Mouse (Mus musculus) heart, embryonic 15.5 days (tissue): ENCODE data around the gene Dupd1. TPM values are rescaled to one million over a fixed set of nuclear protein-coding genes. Genes with fewer than 3 reads are reported as not detected.

Source experiments
- ATAC-seq: fragments of 200-750 bp; cut with Nextera tagmentation; replicated peaks from 2 replicates; pipeline ENCODE4 v1.8.0; 2017; ENCODE audit warnings: low read depth, moderate TSS enrichment; ENCODE audit not compliant: insufficient number of reproducible peaks, insufficient read depth, low FRiP score
- H3K27ac ChIP-seq: fragments of 300-500 bp; sonication (generic); 2 replicates; pipeline ENCODE4 v1.5.1; 2015; ENCODE audit warnings: mild to moderate bottlenecking, inconsistent platforms
- H3K27me3 ChIP-seq: fragments of 300-500 bp; sonication (generic); 2 replicates; pipeline ENCODE4 v1.6.1; 2015; ENCODE audit warnings: inconsistent platforms
- H3K36me3 ChIP-seq: fragments of 300-500 bp; sonication (generic); 2 replicates; pipeline ENCODE4 v1.6.1; 2015; ENCODE audit warnings: mild to moderate bottlenecking, inconsistent platforms
- H3K4me1 ChIP-seq: fragments of 300-500 bp; sonication (generic); replicated peaks from 2 replicates; pipeline ENCODE4 v1.6.1; 2015; ENCODE audit warnings: inconsistent platforms
- H3K4me2 ChIP-seq: fragments of 300-500 bp; sonication (generic); 2 replicates; pipeline ENCODE4 v1.6.1; 2015; ENCODE audit warnings: inconsistent platforms, mild to moderate bottlenecking, moderate library complexity
- H3K4me3 ChIP-seq: fragments of 300-500 bp; sonication (generic); 2 replicates; pipeline ENCODE4 v1.5.1; 2015; ENCODE audit warnings: mild to moderate bottlenecking, inconsistent platforms
- H3K9ac ChIP-seq: fragments of 300-500 bp; sonication (generic); 2 replicates; pipeline ENCODE4 v1.6.1; 2015; ENCODE audit warnings: mild to moderate bottlenecking, inconsistent platforms
- H3K9me3 ChIP-seq: fragments of 300-500 bp; sonication (generic); replicated peaks from 2 replicates; pipeline ENCODE4 v1.6.1; 2016; ENCODE audit warnings: inconsistent platforms
- WGBS: fragments of 180-500 bp; shearing (Covaris S2); methylation state at CpG from one replicate; pipeline ENCODE4 v1.1.7; 2015; ENCODE audit warnings: mixed read lengths; 5-methylcytosine and 5-hydroxymethylcytosine counted together
- polyA plus RNA-seq: library from polyadenylated mRNA; unstranded; fragments of >200 nt; fragmentation: Nextera tagmentation; extraction: Ambion mirVana; gene quantifications from 2 replicates; pipeline ENCODE4 v1.2.1, GENCODE M21; 2015

Gene Dupd1
- 0.14 and 0.32 TPM in 2 replicates for polyA plus RNA-seq

GRCm38 (mm10) chr14:21714486-21714885, at the start of gene Dupd1:
TSS of gene Dupd1 (minus strand) at chr14:21714576.
- H3K36me3 ChIP-seq: no peaks in the 10 kb centered on the region
- H3K9ac ChIP-seq: no peak within 1 kb of the TSS
- no peak within 1 kb of the TSS for H3K27ac ChIP-seq
- no peak within 1 kb of the TSS for H3K4me2 ChIP-seq
- 64% methylated on average over 5 of the region's 5 CpGs for WGBS
- ATAC-seq: no peak
- peaks cover 11% of the 10 kb centered on the region for H3K4me1 ChIP-seq
- H3K4me3 ChIP-seq: no peak within 1 kb of the TSS
- no peaks in the 10 kb centered on the region for H3K27me3 ChIP-seq
- no peaks in the 10 kb centered on the region for H3K9me3 ChIP-seq

DNA sequence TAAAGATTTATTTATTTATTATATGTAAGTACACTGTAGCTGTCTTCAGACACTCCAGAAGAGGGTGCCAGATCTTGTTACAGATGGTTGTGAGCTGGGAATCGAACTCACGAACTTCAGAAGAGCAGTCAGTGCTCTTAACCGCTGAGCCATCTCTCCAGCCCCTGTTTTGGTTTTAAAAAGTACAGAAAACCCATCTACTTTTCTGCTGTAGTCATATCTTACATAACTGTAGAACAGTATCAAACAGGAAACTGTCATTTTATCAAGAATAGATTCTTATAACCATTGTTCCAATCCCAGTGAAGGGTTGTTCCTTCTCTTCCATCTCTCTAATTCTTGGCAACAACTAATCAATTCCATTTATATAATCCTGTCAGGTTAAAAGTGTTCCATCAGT, 49.4 kb upstream of the Dupd1 start:
- Histone ChIP-seq H3K9ac (no peak overlapping the region), H3K9me3 (no peaks in the 10 kb centered on the region), H3K4me2 (no peak overlapping the region), H3K27ac (no peak overlapping the region), H3K27me3 (no peaks in the 10 kb centered on the region), H3K4me3 (no peak overlapping the region), H3K36me3 (no peaks in the 10 kb centered on the region), H3K4me1 (peaks cover 34% of the 10 kb centered on the region)
- ATAC-seq: no peak
- 91% methylated on average over 3 of the region's 3 CpGs for WGBS

- Histone ChIP-seq H3K9ac (no peak overlapping the region), H3K9me3 (no peaks in the 10 kb centered on the region), H3K4me3 (no peak overlapping the region), H3K4me1 (peaks cover 33% of the 10 kb centered on the region), H3K27me3 (no peaks in the 10 kb centered on the region), H3K36me3 (no peaks in the 10 kb centered on the region), H3K27ac (no peak overlapping the region), H3K4me2 (no peak overlapping the region)
- 73% methylated on average over 9 of the region's 9 CpGs for WGBS
- no peak for ATAC-seq
These were observed 47.2 kb upstream of the Dupd1 start for GRCm38 (mm10) chr14:21761560-21761959.

DNA sequence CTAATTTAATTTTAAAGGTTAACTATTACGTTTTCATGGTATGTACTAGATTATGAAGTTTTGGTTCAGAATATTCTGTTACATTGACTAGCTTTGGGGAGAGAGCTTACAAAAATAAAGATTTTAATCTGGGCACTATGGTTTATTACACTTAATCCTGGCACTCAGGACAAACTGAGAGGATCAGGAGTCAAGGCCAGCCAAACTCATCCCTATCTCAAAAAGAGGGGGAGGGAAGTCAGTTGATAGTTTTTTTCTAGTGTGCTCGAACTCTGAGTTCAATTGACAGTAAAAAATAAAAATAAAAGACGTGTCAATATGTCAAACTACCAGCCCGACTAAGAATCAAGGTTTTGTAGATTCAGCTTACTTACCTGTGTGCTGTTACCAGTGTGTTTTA, 39.0 kb upstream of the Dupd1 start:
- no peaks in the 10 kb centered on the region for H3K36me3 ChIP-seq
- ATAC-seq: no peak

GRCm38 (mm10) chr14:21752411-21752810, 38.0 kb upstream of the Dupd1 start:
- Histone ChIP-seq H3K27me3 (no peaks in the 10 kb centered on the region), H3K36me3 (no peaks in the 10 kb centered on the region), H3K4me2 (no peak overlapping the region), H3K4me1 (peaks cover 15% of the 10 kb centered on the region), H3K27ac (no peak overlapping the region), H3K9ac (no peak overlapping the region), H3K4me3 (no peak overlapping the region), H3K9me3 (no peaks in the 10 kb centered on the region)
- no peak for ATAC-seq
- 88% methylated on average over 3 of the region's 3 CpGs for WGBS

More for the DNA sequence above, 39.0 kb upstream of the Dupd1 start:
- WGBS: 74% methylated on average over 4 of the region's 4 CpGs
- H3K9me3 ChIP-seq: no peaks in the 10 kb centered on the region
- H3K9ac ChIP-seq: no peak overlapping the region
- H3K4me3 ChIP-seq: no peak overlapping the region
- H3K27me3 ChIP-seq: no peaks in the 10 kb centered on the region
- H3K4me1 ChIP-seq: peaks cover 18% of the 10 kb centered on the region
- no peak overlapping the region for H3K4me2 ChIP-seq
- H3K27ac ChIP-seq: no peak overlapping the region

DNA sequence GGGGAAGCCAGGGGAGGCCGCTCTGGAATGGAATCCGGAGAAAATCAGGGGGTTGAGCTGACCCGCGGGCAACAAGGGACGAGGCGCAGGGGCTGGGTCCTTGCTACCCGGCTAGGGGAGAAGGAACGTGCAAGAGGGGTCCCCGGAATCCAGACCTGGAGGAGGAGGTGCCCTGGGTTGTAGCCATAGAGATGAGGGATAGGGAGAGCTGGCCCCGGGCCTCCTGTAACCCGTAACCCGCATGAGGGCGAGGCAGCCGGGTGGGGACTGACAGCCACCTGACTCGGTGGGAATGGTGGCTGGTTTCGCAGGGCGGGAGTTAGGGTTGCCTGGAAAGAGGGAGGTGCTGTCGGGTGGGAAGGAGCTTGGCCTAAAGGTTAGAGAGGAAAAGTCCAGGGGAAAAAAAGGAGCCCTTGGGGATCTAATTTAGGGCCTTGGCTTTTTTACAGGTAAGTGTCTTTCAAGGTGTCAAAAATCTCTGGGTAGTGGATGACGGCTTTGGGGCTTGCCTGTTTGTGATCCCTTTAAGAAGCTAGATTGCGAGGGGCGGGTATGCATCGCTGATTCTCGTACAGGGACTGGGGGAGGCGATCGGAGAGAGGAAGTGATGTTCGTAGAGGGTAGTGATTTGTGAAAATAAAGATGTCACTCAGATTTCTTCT, 36.6 kb upstream of the Dupd1 start, which contains the start of gene Dusp13:
Gene Dusp13, minus strand, starts transcription at position 301 of the 662 bp plus-strand sequence.
- Histone ChIP-seq H3K9me3 (no peaks in the 10 kb centered on the region), H3K27ac (peak within 1 kb of the TSS; percentile 91), H3K27me3 (no peaks in the 10 kb centered on the region), H3K9ac (peak within 1 kb of the TSS; percentile 91), H3K4me3 (peak within 1 kb of the TSS; percentile 97), H3K4me1 (peaks cover 15% of the 10 kb centered on the region), H3K4me2 (peak within 1 kb of the TSS; percentile 87), H3K36me3 (no peaks in the 10 kb centered on the region)
- ATAC-seq: peak; percentile 74
- under 1% methylated on average over 26 of the region's 26 CpGs for WGBS

DNA sequence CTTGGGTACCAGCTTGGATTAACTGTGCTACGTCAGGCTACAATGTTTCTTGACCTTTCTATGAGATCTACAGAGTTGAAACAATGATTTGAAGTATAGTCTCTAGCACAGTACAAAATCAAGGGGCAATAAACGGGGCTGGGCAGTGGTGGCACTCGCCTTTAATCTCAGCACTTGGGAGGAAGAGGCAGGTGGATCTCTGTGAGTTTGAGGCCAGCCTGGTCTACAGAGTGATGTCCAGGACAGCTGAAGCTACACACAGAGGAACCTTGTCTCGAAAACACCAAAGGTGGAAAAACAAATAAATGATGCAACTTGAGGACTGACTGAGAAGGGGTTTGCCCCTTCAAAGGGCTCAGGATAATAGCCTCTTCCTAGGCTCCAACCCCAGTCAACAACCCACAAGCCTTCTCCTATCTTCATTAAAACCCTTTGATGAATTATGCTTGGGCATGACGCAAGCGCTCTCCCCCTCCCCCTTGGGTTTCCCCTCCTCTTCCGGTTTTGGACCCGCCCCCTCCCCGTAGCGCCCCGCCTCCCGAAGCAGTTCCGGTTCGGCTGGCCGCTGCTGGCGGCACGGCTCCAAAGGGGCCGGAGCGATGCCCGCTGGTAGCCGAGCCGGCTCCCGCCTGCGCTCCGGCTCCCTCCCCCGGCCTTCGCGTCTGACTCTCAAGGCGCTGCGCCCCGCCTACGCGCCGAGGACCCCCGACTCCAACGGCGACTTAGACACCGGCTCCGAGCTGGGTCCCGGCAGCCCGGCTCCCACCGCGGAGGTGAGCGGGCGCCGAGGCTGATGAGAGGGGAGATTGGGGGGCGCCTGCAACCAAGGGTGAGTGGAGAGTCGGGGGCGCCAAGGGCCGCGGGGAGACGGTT, 35.9 kb upstream of the Dupd1 start, which contains the start of gene Samd8:
Gene Samd8, plus strand, starts transcription at position 524 of the 873 bp plus-strand sequence.
- ATAC-seq: peak; percentile 84
- H3K9ac ChIP-seq: peak within 1 kb of the TSS; percentile 91
- no peaks in the 10 kb centered on the region for H3K27me3 ChIP-seq
- H3K36me3 ChIP-seq: no peaks in the 10 kb centered on the region
- H3K27ac ChIP-seq: peak within 1 kb of the TSS; percentile 91
- peaks cover 15% of the 10 kb centered on the region for H3K4me1 ChIP-seq
- H3K4me3 ChIP-seq: peak within 1 kb of the TSS; percentile 97
- H3K9me3 ChIP-seq: no peaks in the 10 kb centered on the region
- 7% methylated on average over 51 of the region's 52 CpGs for WGBS
- peak within 1 kb of the TSS; percentile 87 for H3K4me2 ChIP-seq

GRCm38 (mm10) chr14:21748142-21748870, 33.9 kb upstream of the Dupd1 start:
- no peaks in the 10 kb centered on the region for H3K36me3 ChIP-seq
- H3K4me2 ChIP-seq: no peak overlapping the region
- H3K9me3 ChIP-seq: no peaks in the 10 kb centered on the region
- H3K9ac ChIP-seq: no peak overlapping the region
- no peaks in the 10 kb centered on the region; the same call in 1 of the 2 replicates for H3K27me3 ChIP-seq
- peaks cover 15% of the 10 kb centered on the region for H3K4me1 ChIP-seq
- no peak for ATAC-seq
- H3K27ac ChIP-seq: no peak overlapping the region
- WGBS: 34% methylated on average over 15 of the region's 15 CpGs
- H3K4me3 ChIP-seq: no peak overlapping the region

DNA sequence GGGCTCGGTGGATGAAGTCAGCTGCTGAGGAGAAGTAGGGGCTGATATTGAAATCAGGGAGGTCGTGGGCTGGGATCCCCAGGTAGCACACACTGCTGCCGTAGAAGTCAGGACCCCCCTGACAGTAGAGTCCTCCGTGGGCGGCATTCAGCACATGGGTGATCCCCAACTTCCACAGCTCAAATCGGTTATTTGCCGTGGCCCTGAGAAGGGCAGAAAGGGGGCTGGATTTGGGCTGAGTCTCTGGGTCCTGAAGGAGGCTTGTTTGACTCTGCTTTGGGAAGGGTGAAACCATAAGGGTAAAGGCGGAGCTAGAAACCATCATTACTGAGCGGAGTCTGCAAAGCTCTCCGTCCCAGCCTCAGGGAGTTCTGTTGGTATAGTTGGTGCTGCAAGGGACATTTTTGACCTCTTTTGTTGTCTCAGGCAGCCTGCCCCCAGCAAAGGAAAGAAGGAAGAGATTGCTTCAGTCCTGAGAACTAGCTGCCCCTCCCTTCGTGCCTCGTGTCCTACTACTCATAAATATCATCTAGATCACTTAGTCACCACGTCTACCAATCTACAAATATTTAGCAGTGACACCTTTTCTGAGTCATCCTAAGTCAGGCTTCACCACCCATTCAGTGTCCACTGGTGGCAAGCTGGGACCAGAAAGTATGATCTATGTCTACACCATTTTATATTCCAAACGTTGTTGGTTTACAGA, 33.2 kb upstream of the Dupd1 start:
- H3K9me3 ChIP-seq: no peaks in the 10 kb centered on the region
- H3K9ac ChIP-seq: no peak overlapping the region
- 66% methylated on average over 14 of the region's 14 CpGs for WGBS
- H3K27ac ChIP-seq: no peak overlapping the region
- ATAC-seq: no peak
- no peaks in the 10 kb centered on the region for H3K36me3 ChIP-seq
- no peak overlapping the region for H3K4me3 ChIP-seq
- H3K27me3 ChIP-seq: no peaks in the 10 kb centered on the region; the same call in 1 of the 2 replicates
- peaks cover 12% of the 10 kb centered on the region for H3K4me1 ChIP-seq
- no peak overlapping the region for H3K4me2 ChIP-seq

DNA sequence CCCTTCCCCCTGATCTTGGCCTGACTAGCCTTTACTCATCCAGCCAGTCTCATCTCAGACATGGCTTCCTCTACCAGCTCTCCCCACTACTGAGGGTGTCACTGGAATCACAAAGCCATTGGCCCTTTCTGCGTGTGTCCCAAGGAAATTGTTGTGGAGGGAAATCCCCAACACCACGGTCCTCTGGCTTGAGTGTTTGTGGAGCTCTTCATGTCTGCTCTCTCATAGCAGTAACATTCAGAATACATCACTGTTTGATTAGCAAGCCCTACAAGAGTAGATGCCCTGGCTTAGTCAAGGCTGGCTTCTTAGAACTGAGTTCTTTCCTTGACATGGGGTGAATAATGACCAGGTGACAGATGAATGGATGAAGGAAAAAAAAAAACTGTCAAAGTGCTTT, 32.5 kb upstream of the Dupd1 start:
- peaks cover 8% of the 10 kb centered on the region for H3K4me1 ChIP-seq
- ATAC-seq: no peak
- H3K9ac ChIP-seq: no peak overlapping the region
- no peak overlapping the region for H3K4me3 ChIP-seq
- no peak overlapping the region for H3K27ac ChIP-seq
- no peaks in the 10 kb centered on the region for H3K36me3 ChIP-seq
- H3K27me3 ChIP-seq: no peaks in the 10 kb centered on the region; the same call in 1 of the 2 replicates
- 72% methylated on average over 2 of the region's 2 CpGs for WGBS
- no peaks in the 10 kb centered on the region for H3K9me3 ChIP-seq
- no peak overlapping the region for H3K4me2 ChIP-seq
